In genomic region chr5:114745581-114745980, GRCm38 (mm10) we compare ENCODE assay signal across 17 mouse cellular contexts. TPM values are rescaled to one million over a fixed set of nuclear protein-coding genes. Genes with fewer than 3 reads are reported as not detected.
DNase-seq lines count a peak whose midpoint lies in the region; ATAC-seq and TF ChIP-seq lines count a peak whose summit lies in the region.
"Had no signal": no experiment of that assay in that cellular context is flagged by ENCODE, and none has a peak within 500 bp of the region (broad histone marks: within the 10 kb centered on the region; RNA-seq: fewer than 3 reads in every experiment).

No protein-coding gene starts in this region.

- H3K4me2 ChIP-seq in forebrain, embryonic 13.5 days = no peak overlapping the region
- H3K4me2 ChIP-seq: forebrain, embryonic 12.5 days; heart, embryonic 13.5 days; limb, embryonic 13.5 days; neural tube, embryonic 15.5 days had no signal

- DNase-seq in heart, adult 2 months = peak; percentile 53 to 55
- no peak for DNase-seq in heart, adult 11 months
- DNase-seq in kidney, postnatal 14 days = peak; percentile 49
- DNase-seq in kidney, postnatal 4 days = no peak
- DNase-seq in 3T3-L1 (ENCODE audit: low read depth, low spot score) = peak; percentile 61
- peak; percentile 75 for DNase-seq in brain, adult 2 months (ENCODE audit: low read depth, low spot score)
- DNase-seq in urinary bladder, postnatal 14 days (ENCODE audit: low spot score) = no peak
- DNase-seq: lung, adult 2 months; thymus, adult 18-20 months had no signal

- WGBS in heart, adult 2 months = 52% methylated on average over 5 of the region's 5 CpGs
- WGBS in forebrain, embryonic 13.5 days = 89% methylated on average over 5 of the region's 5 CpGs

- H3K4me1 ChIP-seq in heart, adult 2 months (ENCODE audit: control insufficient read depth, insufficient read depth, low read length) = no peaks in the 10 kb centered on the region
- H3K4me1 ChIP-seq in forebrain, embryonic 13.5 days = no peaks in the 10 kb centered on the region
- H3K4me1 ChIP-seq: forebrain, embryonic 12.5 days; limb, embryonic 13.5 days; neural tube, embryonic 15.5 days had no signal

- H3K9me3 ChIP-seq in forebrain, embryonic 13.5 days (replicated peaks) = no peaks in the 10 kb centered on the region
- H3K9me3 ChIP-seq: forebrain, embryonic 12.5 days; heart, embryonic 13.5 days; limb, embryonic 13.5 days; neural tube, embryonic 15.5 days had no signal

- no peak for ATAC-seq in forebrain, embryonic 13.5 days
- ATAC-seq: CD4-positive, CD25-positive, alpha-beta regulatory T cell, adult 4 months; hindbrain, embryonic 16.5 days; Patski had no signal

- no peak overlapping the region for H3K9ac ChIP-seq in heart, adult 2 months (ENCODE audit: low read depth, low read length)
- no peak overlapping the region for H3K9ac ChIP-seq in forebrain, embryonic 13.5 days
- H3K9ac ChIP-seq: forebrain, embryonic 12.5 days; heart, embryonic 13.5 days; limb, embryonic 13.5 days; neural tube, embryonic 15.5 days had no signal

- no peaks in the 10 kb centered on the region for H3K79me2 ChIP-seq in heart, adult 2 months (replicated peaks; ENCODE audit: control insufficient read depth, insufficient read depth, low read length)

- H3K36me3 ChIP-seq in heart, adult 2 months (ENCODE audit: control insufficient read depth, insufficient read depth, low read length) = no peaks in the 10 kb centered on the region
- H3K36me3 ChIP-seq in forebrain, embryonic 13.5 days (ENCODE audit: poor library complexity, severe bottlenecking) = peaks cover 86% of the 10 kb centered on the region

- no peak overlapping the region for H3K4me3 ChIP-seq in heart, adult 2 months
- no peak overlapping the region for H3K4me3 ChIP-seq in forebrain, embryonic 13.5 days
- H3K4me3 ChIP-seq: forebrain, embryonic 12.5 days; heart, embryonic 13.5 days; limb, embryonic 13.5 days; neural tube, embryonic 15.5 days had no signal

- no peak overlapping the region for H3K27ac ChIP-seq in heart, adult 2 months
- no peak overlapping the region for H3K27ac ChIP-seq in forebrain, embryonic 13.5 days
- H3K27ac ChIP-seq: forebrain, embryonic 12.5 days; heart, embryonic 13.5 days; limb, embryonic 13.5 days; neural tube, embryonic 15.5 days had no signal

- no peak for TF ChIP-seq EP300 in heart, adult 2 months (IDR thresholded peaks at IDR 0.05; ENCODE audit: insufficient read depth, low read depth, low read length)

- intact Hi-C loops in heart, adult 2 months (cut with DNase I) = no loop called here

- no peaks in the 10 kb centered on the region for H3K27me3 ChIP-seq in heart, adult 2 months (ENCODE audit: control insufficient read depth, insufficient read depth, low read length)
- H3K27me3 ChIP-seq in forebrain, embryonic 13.5 days = no peaks in the 10 kb centered on the region
- H3K27me3 ChIP-seq: forebrain, embryonic 12.5 days; heart, embryonic 13.5 days; limb, embryonic 13.5 days; neural tube, embryonic 15.5 days; Patski had no signal

- no peak for TF ChIP-seq CTCF in heart, adult 2 months (IDR thresholded peaks at IDR 0.05)

- no peak for TF ChIP-seq POLR2A in heart, adult 2 months (IDR thresholded peaks at IDR 0.05; ENCODE audit: insufficient read depth, low read depth, low read length)

RNA-seq across cellular contexts. Expression of gene Ankrd13a, which starts 28.9 kb away (rescaled TPM):
- 10 to 100 TPM; 31.4 to 32.9 TPM for total RNA-seq in heart, adult 2 months (2021)
- 21.3 and 32.2 TPM in 2 replicates for polyA plus RNA-seq in heart, adult 2 months (2012; rRNA removed)
- 26.8 and 30.0 TPM in 2 replicates for polyA plus RNA-seq in forebrain, embryonic 13.5 days (2015; fragmentation: Nextera tagmentation; extraction: Ambion mirVana)

RNA-seq across cellular contexts. Expression of gene Git2, which starts 29.7 kb away (rescaled TPM):
- 10 to 100 TPM; 27.6 to 28.7 TPM for total RNA-seq in heart, adult 2 months (2021)
- 32.6 and 35.3 TPM in 2 replicates for polyA plus RNA-seq in heart, adult 2 months (2012; rRNA removed)
- 41.2 and 45.3 TPM in 2 replicates for polyA plus RNA-seq in forebrain, embryonic 13.5 days (2015; fragmentation: Nextera tagmentation; extraction: Ambion mirVana)

RNA-seq across cellular contexts. Expression of gene Tchp, which starts 38.0 kb away (rescaled TPM):
- total RNA-seq in heart, adult 2 months (2021) = 1 to 10 TPM; 3.4 to 4.0 TPM
- 6.1 and 8.5 TPM in 2 replicates for polyA plus RNA-seq in heart, adult 2 months (2012; rRNA removed)
- 22.6 and 23.8 TPM in 2 replicates for polyA plus RNA-seq in forebrain, embryonic 13.5 days (2015; fragmentation: Nextera tagmentation; extraction: Ambion mirVana)

RNA-seq across cellular contexts. Expression of gene Gltp, which starts 54.8 kb away (rescaled TPM):
- 10 to 100 TPM; 14.2 to 17.0 TPM for total RNA-seq in heart, adult 2 months (2021)
- 36.3 and 37.8 TPM in 2 replicates for polyA plus RNA-seq in heart, adult 2 months (2012; rRNA removed)
- polyA plus RNA-seq in forebrain, embryonic 13.5 days (2015; fragmentation: Nextera tagmentation; extraction: Ambion mirVana) = 51.7 and 57.1 TPM in 2 replicates

Comparison
In these comparisons a context has a peak if more than half of its experiments do, and no peak if none do; other contexts are left out.
1. DNase-seq: peak in heart, adult 2 months (2 of 2), kidney, postnatal 14 days (single experiment), 3T3-L1 (single experiment) and brain, adult 2 months (single experiment); none in heart, adult 11 months (single experiment), kidney, postnatal 4 days (0 of 2) and urinary bladder, postnatal 14 days (single experiment).